Mouse (Mus musculus) thymus, adult 2 months (tissue): ENCODE data around the gene Tcfl5. TPM values are rescaled to one million over a fixed set of nuclear protein-coding genes. Genes with fewer than 3 reads are reported as not detected.

Experiments used
- DNase-seq: peaks from one replicate; pipeline ENCODE4 v3.0.0; 2021
- H3K27ac ChIP-seq: fragments of 200-500 bp; 2 replicates; pipeline ENCODE4 v1.5.1; 2012; ENCODE audit warnings: low read length, control low read depth; ENCODE audit not compliant: control insufficient read depth, insufficient read depth
- H3K27me3 ChIP-seq: fragments of 200-500 bp; 2 replicates; pipeline ENCODE4 v1.6.1; 2012; ENCODE audit warnings: mild to moderate bottlenecking, low read length, moderate library complexity, mixed read lengths; ENCODE audit not compliant: control insufficient read depth, insufficient read depth
- H3K36me3 ChIP-seq: fragments of 200-500 bp; 2 replicates; pipeline ENCODE4 v1.6.1; 2012; ENCODE audit warnings: mild to moderate bottlenecking, low read length, moderate library complexity; ENCODE audit not compliant: control insufficient read depth, insufficient read depth
- H3K4me1 ChIP-seq: fragments of 200-500 bp; replicated peaks from 2 replicates; pipeline ENCODE4 v1.6.1; 2012; ENCODE audit warnings: low read length; ENCODE audit not compliant: control insufficient read depth, insufficient read depth
- H3K4me3 ChIP-seq: fragments of 200-500 bp; 2 replicates; pipeline ENCODE4 v1.5.1; 2012; ENCODE audit warnings: mild to moderate bottlenecking, low read length, control low read depth, moderate library complexity; ENCODE audit not compliant: control insufficient read depth, insufficient read depth
- CTCF ChIP-seq: fragments of 200-500 bp; IDR thresholded peaks from 2 replicates; pipeline ENCODE4 v1.5.1; 2012; ENCODE audit warnings: mild to moderate bottlenecking, control low read depth, low read length, moderate library complexity, borderline replicate concordance; ENCODE audit not compliant: control insufficient read depth, poor library complexity, insufficient read depth; ENCODE audit errors: extremely low read depth
- POLR2A ChIP-seq: fragments of 200-500 bp; IDR thresholded peaks from 2 replicates; pipeline ENCODE4 v1.6.1; 2012; ENCODE audit warnings: mild to moderate bottlenecking, low read length, control low read depth, moderate library complexity; ENCODE audit not compliant: control insufficient read depth, poor library complexity, insufficient read depth; ENCODE audit errors: extremely low read depth
- WGBS: fragments of 180-500 bp; shearing (Covaris S2); methylation state at CpG from one replicate; pipeline ENCODE4 v1.1.7; 2018; 5-methylcytosine and 5-hydroxymethylcytosine counted together
- polyA plus RNA-seq: library from polyadenylated mRNA; depleted of rRNA; stranded (reverse); fragments of >200 nt; gene quantifications from 2 replicates; pipeline ENCODE4 v1.2.3, GENCODE M21; 2012

The Tcfl5 gene
- polyA plus RNA-seq, 1 experiment = 0.09 TPM

DNA sequence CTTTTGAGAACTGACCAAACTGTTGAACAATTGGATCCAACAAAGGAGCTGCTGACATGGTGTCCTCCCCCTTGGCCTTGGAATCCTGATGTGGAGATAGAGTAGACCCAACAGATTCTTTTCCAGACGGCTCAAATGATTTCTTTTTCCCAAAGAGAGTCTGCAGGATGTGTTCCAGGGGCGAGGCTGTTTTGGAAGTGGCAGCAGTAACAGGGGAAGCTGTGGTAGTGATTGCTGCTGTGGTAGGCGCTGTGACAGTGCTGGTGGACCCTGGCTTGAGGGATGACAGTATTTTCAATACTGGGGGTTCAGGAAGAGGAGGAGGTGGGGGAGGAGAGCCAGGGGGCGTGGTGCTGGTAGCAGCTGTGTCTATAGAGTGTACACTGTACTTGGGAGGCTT, 19.5 kb upstream of the Tcfl5 start:
- no peak overlapping the region for H3K27ac ChIP-seq
- 92% methylated on average over 4 of the region's 4 CpGs for WGBS
- no peaks in the 10 kb centered on the region for H3K4me1 ChIP-seq
- no peak overlapping the region for H3K4me3 ChIP-seq
- TF ChIP-seq CTCF (no peak), POLR2A (no peak)
- DNase-seq = no peak
- peaks cover 13% of the 10 kb centered on the region; the same call in 1 of the 2 replicates for H3K36me3 ChIP-seq
- H3K27me3 ChIP-seq = no peaks in the 10 kb centered on the region

DNA sequence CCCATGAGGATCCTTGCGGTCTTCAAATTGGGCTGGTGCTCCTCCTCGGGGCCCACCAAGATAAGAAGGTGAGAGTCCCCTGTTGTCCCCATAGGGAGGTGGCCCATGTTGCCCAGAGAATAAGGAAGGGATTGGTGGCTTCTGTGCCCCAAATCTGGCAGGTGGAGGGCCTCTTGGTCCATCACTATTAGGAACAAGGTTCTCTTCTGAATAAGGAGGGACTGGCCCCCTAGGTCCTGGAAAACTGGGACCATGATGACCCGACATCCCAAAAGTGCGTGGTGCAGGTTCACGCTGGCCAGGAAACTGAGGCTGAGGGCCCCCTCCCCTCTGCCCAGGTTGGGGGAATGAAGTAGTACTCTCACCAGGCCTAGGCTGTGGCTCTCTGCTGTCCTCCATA, 18.0 kb upstream of the Tcfl5 start:
- DNase-seq = no peak
- Histone ChIP-seq H3K36me3 (peaks cover 10% of the 10 kb centered on the region; the same call in 1 of the 2 replicates), H3K4me3 (no peak overlapping the region), H3K27ac (no peak overlapping the region), H3K27me3 (no peaks in the 10 kb centered on the region), H3K4me1 (no peaks in the 10 kb centered on the region)
- WGBS = 94% methylated on average over 5 of the region's 5 CpGs
- TF ChIP-seq CTCF = no peak
- no peak for TF ChIP-seq POLR2A

DNA sequence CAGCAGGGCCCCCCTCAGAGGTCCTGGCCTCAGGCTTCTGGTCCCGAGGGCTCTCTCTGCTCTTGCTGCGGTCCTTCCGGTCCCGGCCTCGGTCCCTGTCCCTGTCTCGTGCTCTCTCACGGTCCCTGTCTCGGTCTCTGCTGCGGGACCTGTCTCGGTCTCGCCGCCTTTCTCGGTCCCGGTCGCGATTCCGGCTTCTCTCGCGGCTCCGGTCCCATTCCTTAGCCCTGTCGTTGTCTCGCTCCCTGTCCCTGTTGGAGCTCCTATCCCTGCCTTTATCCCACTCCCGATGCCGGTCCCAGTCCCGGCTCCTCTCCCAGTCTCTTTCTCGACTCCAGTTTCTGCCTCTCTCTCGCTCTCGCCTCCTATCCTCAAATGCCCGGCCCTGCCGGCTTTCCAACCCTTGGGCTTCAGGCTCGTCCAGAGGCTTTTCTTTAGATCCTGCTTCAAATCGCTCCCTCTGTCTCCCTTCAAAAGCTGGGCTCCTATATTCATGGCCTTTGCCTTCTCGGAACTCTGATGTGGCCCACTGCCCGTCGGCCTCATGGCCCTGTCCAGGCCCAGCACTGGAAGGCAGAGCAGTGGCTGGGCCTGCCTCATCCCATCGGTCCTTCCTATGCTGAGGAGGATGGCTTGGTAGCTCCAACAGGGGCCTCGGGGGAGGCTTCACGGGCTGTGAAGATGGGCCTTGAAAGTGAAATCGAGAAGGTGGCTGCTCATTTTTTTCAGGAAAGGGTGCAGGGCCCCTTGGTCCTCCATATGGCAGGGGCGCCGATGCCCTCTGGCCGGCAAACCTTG, 17.0 kb upstream of the Tcfl5 start:
- WGBS = 65% methylated on average over 42 of the region's 42 CpGs

DNA sequence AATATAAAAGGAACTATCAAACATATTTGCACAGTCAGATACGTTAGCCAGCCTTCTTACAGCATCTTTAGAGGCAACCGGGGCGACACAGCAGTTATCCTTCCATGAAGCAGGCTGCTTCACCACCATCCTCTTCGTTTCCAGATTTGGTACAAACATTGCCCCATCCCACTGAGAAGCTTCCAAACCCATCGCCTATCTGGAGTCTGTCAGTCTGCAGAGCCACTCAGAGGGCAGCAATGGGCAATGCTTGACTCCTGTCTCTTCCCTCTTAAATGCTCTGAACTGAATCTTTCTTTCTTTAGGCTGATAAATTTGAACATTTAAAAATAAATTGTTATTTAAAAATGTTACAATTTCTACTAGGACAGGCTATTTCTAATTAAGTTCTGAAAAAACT, 15.9 kb upstream of the Tcfl5 start:
- Histone ChIP-seq H3K27me3 (no peaks in the 10 kb centered on the region), H3K4me1 (no peaks in the 10 kb centered on the region), H3K36me3 (peaks cover 9% of the 10 kb centered on the region; the same call in 1 of the 2 replicates), H3K4me3 (no peak overlapping the region), H3K27ac (no peak overlapping the region)
- WGBS = 94% methylated on average over 5 of the region's 5 CpGs
- no peak for TF ChIP-seq POLR2A
- TF ChIP-seq CTCF = no peak
- DNase-seq = no peak

More for the DNA sequence above, 17.0 kb upstream of the Tcfl5 start:
- H3K4me1 ChIP-seq = no peaks in the 10 kb centered on the region
- H3K36me3 ChIP-seq = peaks cover 9% of the 10 kb centered on the region; the same call in 1 of the 2 replicates
- TF ChIP-seq POLR2A (no peak), CTCF (no peak)
- no peak overlapping the region for H3K27ac ChIP-seq
- H3K27me3 ChIP-seq = no peaks in the 10 kb centered on the region
- no peak for DNase-seq
- H3K4me3 ChIP-seq = no peak overlapping the region

DNA sequence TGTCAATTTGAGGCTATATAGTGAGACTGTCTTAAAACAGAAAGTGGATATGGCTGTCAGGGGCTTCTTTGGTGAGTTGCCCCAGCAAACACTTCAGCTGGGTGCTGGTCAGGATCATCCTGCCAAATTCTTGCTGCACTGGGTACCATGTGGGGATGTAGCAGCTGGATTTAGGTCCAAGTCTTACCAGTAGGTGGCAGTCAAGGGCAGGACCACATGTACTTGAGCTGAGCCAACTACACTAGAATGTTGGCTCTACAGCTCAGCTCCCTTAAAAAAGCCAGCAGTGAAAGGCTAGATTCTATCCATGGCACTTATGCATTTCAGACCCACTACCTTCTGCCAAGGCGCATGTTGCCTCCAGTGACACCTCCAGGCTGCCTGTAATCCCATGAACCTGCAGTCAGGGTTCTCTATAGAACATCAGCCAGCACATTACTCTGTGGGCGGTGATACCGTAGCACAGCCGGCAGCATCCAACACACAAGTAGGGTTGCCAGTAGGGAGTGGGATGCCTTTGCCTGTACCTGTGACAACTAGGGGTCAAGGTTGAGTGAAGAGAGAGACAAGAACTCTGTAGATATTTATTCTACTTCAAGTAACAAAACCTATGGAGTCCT, 15.0 kb upstream of the Tcfl5 start:
- TF ChIP-seq CTCF = no peak
- TF ChIP-seq POLR2A = no peak
- 85% methylated on average over 4 of the region's 4 CpGs for WGBS
- DNase-seq = peak; percentile 66
- no peak overlapping the region for H3K4me3 ChIP-seq
- no peaks in the 10 kb centered on the region for H3K27me3 ChIP-seq
- no peaks in the 10 kb centered on the region for H3K4me1 ChIP-seq
- peaks cover 9% of the 10 kb centered on the region; the same call in 1 of the 2 replicates for H3K36me3 ChIP-seq
- H3K27ac ChIP-seq = no peak overlapping the region

DNA sequence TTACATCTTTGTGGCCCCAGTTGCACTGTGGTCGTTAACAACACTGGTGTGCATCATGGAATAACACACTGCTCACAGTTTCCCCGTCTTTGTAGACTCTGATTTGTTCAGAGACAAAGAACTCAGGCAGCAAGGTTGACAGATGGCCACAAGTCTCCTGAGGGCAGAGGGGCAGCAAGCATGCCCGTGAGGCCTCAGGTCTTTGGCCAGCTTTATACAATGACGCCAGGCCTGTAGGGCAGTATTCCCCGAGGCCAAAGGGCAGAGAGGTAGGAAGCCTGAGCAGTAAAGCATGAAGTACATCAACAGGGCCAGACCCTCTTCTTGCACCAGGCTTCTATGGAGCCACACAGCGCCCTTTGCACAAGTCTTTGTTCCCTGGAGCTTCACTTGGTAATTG, 12.6 kb upstream of the Tcfl5 start:
- no peak for DNase-seq
- no peaks in the 10 kb centered on the region for H3K4me1 ChIP-seq
- WGBS = 79% methylated on average over 6 of the region's 6 CpGs

DNA sequence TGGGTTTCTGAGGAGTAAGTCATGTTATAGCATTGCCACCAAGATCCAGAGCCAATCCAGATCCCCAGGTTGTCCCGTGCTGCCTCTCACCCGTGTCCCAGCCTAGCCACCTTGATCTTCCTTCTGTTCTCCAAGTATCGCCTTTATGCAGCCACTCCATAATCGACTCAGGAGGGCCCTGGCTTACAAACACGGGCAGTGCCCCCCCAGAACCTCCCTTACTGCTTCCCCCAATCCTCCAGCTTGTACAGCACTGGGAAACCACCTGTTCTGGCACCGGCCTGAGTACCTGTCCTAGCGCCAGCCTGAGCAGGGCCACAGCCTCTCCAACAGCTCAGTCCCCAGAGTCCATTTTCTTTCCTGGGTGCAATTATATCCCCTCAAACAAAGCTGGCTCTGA, 12.2 kb upstream of the Tcfl5 start:
- H3K4me1 ChIP-seq = no peaks in the 10 kb centered on the region
- WGBS = 83% methylated on average over 7 of the region's 7 CpGs
- no peak for TF ChIP-seq POLR2A
- TF ChIP-seq CTCF = no peak
- H3K36me3 ChIP-seq = no peaks in the 10 kb centered on the region
- DNase-seq = no peak
- H3K27me3 ChIP-seq = no peaks in the 10 kb centered on the region
- H3K27ac ChIP-seq = no peak overlapping the region
- no peak overlapping the region for H3K4me3 ChIP-seq

More for the DNA sequence above, 12.6 kb upstream of the Tcfl5 start:
- no peaks in the 10 kb centered on the region for H3K36me3 ChIP-seq
- no peak overlapping the region for H3K27ac ChIP-seq
- no peaks in the 10 kb centered on the region for H3K27me3 ChIP-seq
- no peak for TF ChIP-seq CTCF
- TF ChIP-seq POLR2A = no peak
- H3K4me3 ChIP-seq = no peak overlapping the region
